Mouse (Mus musculus): ENCODE data around the gene Gm9268. TPM values are rescaled to one million over a fixed set of nuclear protein-coding genes. Genes with fewer than 3 reads are reported as not detected.
"Not testable (repeated sequence)": the region's sequence is repeated elsewhere in the genome, so short reads cannot be mapped to it uniquely, and the experiment has no call there.

Gene Gm9268
- polyA plus RNA-seq (2016; fragmentation: Nextera tagmentation; extraction: Ambion mirVana) = not detected in 2 replicates

- WGBS = no CpG with 5 or more reads among the region's 1 CpGs
These were observed at the start of gene Gm9268 for GRCm38 (mm10) chr7:43018465-43018864. Gm9268 (plus strand) TSS chr7:43018765.

GRCm38 (mm10) chr7:42980098-42980497 lies 38.5 kb upstream of the Gm9268 start:
- H3K36me3 ChIP-seq = no peaks in the 10 kb centered on the region
- H3K4me2 ChIP-seq (replicated peaks) = no peak overlapping the region
- H3K9me3 ChIP-seq (replicated peaks) = peaks cover 58% of the 10 kb centered on the region
- H3K9ac ChIP-seq = no peak overlapping the region
- H3K27me3 ChIP-seq = no peaks in the 10 kb centered on the region
- H3K4me3 ChIP-seq = no peak overlapping the region
- ATAC-seq (ENCODE audit: low FRiP score) = no peak
- no peaks in the 10 kb centered on the region for H3K4me1 ChIP-seq
- WGBS = 88% methylated on average over 11 of the region's 11 CpGs
- no peak overlapping the region for H3K27ac ChIP-seq

More at GRCm38 (mm10) chr7:43018465-43018864, at the start of gene Gm9268:
- not testable (repeated sequence) for H3K9me3 ChIP-seq (replicated peaks); H3K4me2 ChIP-seq (replicated peaks); ATAC-seq (ENCODE audit: low FRiP score); H3K27me3 ChIP-seq; H3K27ac ChIP-seq; H3K4me1 ChIP-seq; H3K36me3 ChIP-seq; H3K4me3 ChIP-seq; H3K9ac ChIP-seq

- ATAC-seq (ENCODE audit: low FRiP score) = no peak
- peaks cover 58% of the 10 kb centered on the region for H3K9me3 ChIP-seq (replicated peaks)
These were observed 37.8 kb upstream of the Gm9268 start for GRCm38 (mm10) chr7:42980739-42981138.

DNA sequence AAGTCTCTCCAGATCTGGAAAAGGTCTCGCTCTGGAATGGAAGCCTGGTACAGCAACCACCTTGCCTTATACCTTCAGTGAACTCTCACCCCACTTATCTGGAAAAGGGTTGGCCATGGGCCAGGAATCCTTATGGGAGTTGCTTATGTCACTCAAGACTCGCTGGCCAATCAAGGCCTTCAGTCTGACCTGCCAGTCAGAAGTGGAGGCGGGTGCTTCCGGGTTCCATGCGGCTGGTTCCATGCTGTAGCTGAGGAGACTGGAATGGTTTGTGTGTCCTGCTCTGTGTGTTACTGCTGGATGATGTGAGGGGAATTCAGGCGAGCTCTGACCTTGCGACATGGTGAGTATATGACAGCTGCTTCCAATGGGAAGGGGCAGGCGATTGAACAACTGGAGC lies 59.3 kb downstream of the Gm9268 start:
- Histone ChIP-seq H3K27me3 (no peaks in the 10 kb centered on the region), H3K4me1 (no peaks in the 10 kb centered on the region), H3K4me3 (no peak overlapping the region), H3K4me2 (replicated peaks) (no peak overlapping the region), H3K27ac (no peak overlapping the region), H3K36me3 (no peaks in the 10 kb centered on the region), H3K9me3 (replicated peaks) (peaks cover 22% of the 10 kb centered on the region), H3K9ac (no peak overlapping the region)
- no peak for ATAC-seq (ENCODE audit: low FRiP score)
- 88% methylated on average over 8 of the region's 8 CpGs for WGBS

More at GRCm38 (mm10) chr7:42980739-42981138, 37.8 kb upstream of the Gm9268 start:
- Histone ChIP-seq H3K36me3 (no peaks in the 10 kb centered on the region), H3K4me1 (no peaks in the 10 kb centered on the region), H3K27me3 (no peaks in the 10 kb centered on the region), H3K4me2 (replicated peaks) (no peak overlapping the region), H3K4me3 (no peak overlapping the region), H3K27ac (no peak overlapping the region), H3K9ac (no peak overlapping the region)
- WGBS = 92% methylated on average over 10 of the region's 10 CpGs

Other genes starting within 250 kb of the Gm9268 start
- not detected in 2 replicates for gene Vmn2r62, start 225.2 kb upstream of the Gm9268 start, polyA plus RNA-seq (2016; fragmentation: Nextera tagmentation; extraction: Ambion mirVana)
- not detected in 2 replicates for gene Gm2381, start 151.5 kb upstream of the Gm9268 start, polyA plus RNA-seq (2016; fragmentation: Nextera tagmentation; extraction: Ambion mirVana)
- not detected in 2 replicates for gene Vmn2r63, start 84.9 kb upstream of the Gm9268 start, polyA plus RNA-seq (2016; fragmentation: Nextera tagmentation; extraction: Ambion mirVana)
- gene Zfp936, start 95.5 kb downstream of the Gm9268 start, polyA plus RNA-seq (2016; fragmentation: Nextera tagmentation; extraction: Ambion mirVana) = not detected in 2 replicates

Measured in hindbrain, embryonic 12.5 days (tissue).